Mouse (Mus musculus): ENCODE measurements around the gene Gm21093.
"Not testable (repeated sequence)": the region's sequence is repeated elsewhere in the genome, so short reads cannot be mapped to it uniquely, and the experiment has no call there.

The Gm21093 gene

DNA sequence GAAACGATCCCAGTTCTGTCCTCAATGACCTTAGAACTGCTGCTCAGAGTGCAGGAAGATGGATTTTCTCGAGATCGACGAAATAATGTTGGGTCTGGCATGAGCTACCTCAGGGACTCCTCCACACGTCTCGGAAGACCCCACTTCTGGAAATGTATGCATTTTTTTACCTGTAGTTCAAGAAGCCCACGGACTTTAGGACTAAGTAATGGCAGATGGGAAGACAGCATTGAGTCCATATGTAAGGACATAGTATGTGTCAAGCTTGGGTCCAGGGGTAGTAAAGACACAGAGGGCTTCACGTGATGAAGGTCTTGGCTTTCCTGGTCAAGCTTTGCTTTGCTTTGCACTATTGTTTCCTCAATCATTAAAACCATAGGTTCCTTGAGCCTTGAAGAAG, at the start of gene Gm21093:
TSS of gene Gm21093 (minus strand) at position 101 of the 400 bp plus-strand sequence.
- not testable (repeated sequence) for DNase-seq (ENCODE audit: low spot score in 2 of 2)
